Mouse (Mus musculus): ENCODE data around the gene Lipo2. TPM values are rescaled to one million over a fixed set of nuclear protein-coding genes. Genes with fewer than 3 reads are reported as not detected.

Gene Lipo2
- not detected for total RNA-seq (2023)

GRCm38 (mm10) chr19:33751259-33751658 is at the start of gene Lipo2:
Gene Lipo2, minus strand, starts transcription at chr19:33751359.

GRCm38 (mm10) chr19:33787359-33787758 is 36.2 kb upstream of the Lipo2 start, which contains the start of gene Lipo1:
Gene Lipo1, minus strand, starts transcription at chr19:33787459.

GRCm38 (mm10) chr19:33761287-33762086 is 10.3 kb upstream of the Lipo2 start, which contains the start of gene Lipo3:
Gene Lipo3, minus strand, starts transcription at chr19:33761951.

Other genes with a start within 250 kb of the Lipo2 start
- not detected for gene Lipo4, start 233.6 kb downstream of the Lipo2 start, total RNA-seq (2023)
- not detected for gene Gm8978, start 126.1 kb downstream of the Lipo2 start, total RNA-seq (2023)
- gene Lipo3, start 10.6 kb upstream of the Lipo2 start, total RNA-seq (2023) = 1 to 10 TPM; 2.4 to 2.8 TPM
- gene Lipo1, start 36.1 kb upstream of the Lipo2 start, total RNA-seq (2023) = not detected
- not detected for gene Lipf, start 209.8 kb upstream of the Lipo2 start, total RNA-seq (2023)